Mouse (Mus musculus): ENCODE measurements around the gene Robo2.

GRCm38 (mm10) chr16:74272993-74273392 is 138.6 kb downstream of the Robo2 start:
- no peak for TF ChIP-seq CTCF (conservative IDR thresholded peaks at IDR 0.05; ENCODE audit: low read length)
- TF ChIP-seq POU5F1 (IDR thresholded peaks at IDR 0.05; ENCODE audit: borderline replicate concordance, low read length) = no peak

Measured in E14TG2a.4 (cell line).